Mouse (Mus musculus) midbrain, embryonic 12.5 days (tissue): ENCODE measurements around the gene Tmem9b. TPM values are rescaled to one million over a fixed set of nuclear protein-coding genes. Genes with fewer than 3 reads are reported as not detected.
A peak's percentile ranks its signal among the peaks of the same experiment; 100 is the strongest.

ENCODE experiments used
- ATAC-seq: fragments of 200-750 bp; cut with Nextera tagmentation; 2 replicates; pipeline ENCODE4 v1.8.0; 2017; ENCODE audit warnings: low read depth, moderate TSS enrichment, moderate library complexity; ENCODE audit not compliant: low FRiP score
- H3K27ac ChIP-seq: fragments of 300-500 bp; sonication (generic); replicated peaks from 2 replicates; pipeline ENCODE4 v1.5.1; 2016; ENCODE audit warnings: mild to moderate bottlenecking
- H3K27me3 ChIP-seq: fragments of 300-500 bp; sonication (generic); 2 replicates; pipeline ENCODE4 v1.6.1; 2016; ENCODE audit warnings: mild to moderate bottlenecking
- H3K36me3 ChIP-seq: fragments of 300-500 bp; sonication (generic); 2 replicates; pipeline ENCODE4 v1.6.1; 2016
- H3K4me1 ChIP-seq: fragments of 300-500 bp; sonication (generic); 2 replicates; pipeline ENCODE4 v1.6.1; 2016
- H3K4me2 ChIP-seq: fragments of 300-500 bp; sonication (generic); replicated peaks from 2 replicates; pipeline ENCODE4 v1.6.1; 2016; ENCODE audit warnings: mild to moderate bottlenecking, moderate library complexity
- H3K4me3 ChIP-seq: fragments of 300-500 bp; sonication (generic); 2 replicates; pipeline ENCODE4 v1.5.1; 2016; ENCODE audit warnings: mild to moderate bottlenecking
- H3K9ac ChIP-seq: fragments of 300-500 bp; sonication (generic); replicated peaks from 2 replicates; pipeline ENCODE4 v1.6.1; 2016; ENCODE audit warnings: mild to moderate bottlenecking, moderate library complexity
- H3K9me3 ChIP-seq: fragments of 300-500 bp; sonication (generic); 2 replicates; pipeline ENCODE4 v1.6.1; 2016; ENCODE audit warnings: mild to moderate bottlenecking
- WGBS: fragments of 180-500 bp; shearing (Covaris S2); methylation state at CpG from one replicate; pipeline ENCODE4 v1.1.7; 2016; 5-methylcytosine and 5-hydroxymethylcytosine counted together
- polyA plus RNA-seq: library from polyadenylated mRNA; unstranded; fragments of >200 nt; fragmentation: Nextera tagmentation; extraction: Ambion mirVana; gene quantifications from 2 replicates; pipeline ENCODE4 v1.2.1, GENCODE M21; 2016

Gene Tmem9b
- polyA plus RNA-seq, 1 experiment from 2014 or later: 64.5 TPM

DNA sequence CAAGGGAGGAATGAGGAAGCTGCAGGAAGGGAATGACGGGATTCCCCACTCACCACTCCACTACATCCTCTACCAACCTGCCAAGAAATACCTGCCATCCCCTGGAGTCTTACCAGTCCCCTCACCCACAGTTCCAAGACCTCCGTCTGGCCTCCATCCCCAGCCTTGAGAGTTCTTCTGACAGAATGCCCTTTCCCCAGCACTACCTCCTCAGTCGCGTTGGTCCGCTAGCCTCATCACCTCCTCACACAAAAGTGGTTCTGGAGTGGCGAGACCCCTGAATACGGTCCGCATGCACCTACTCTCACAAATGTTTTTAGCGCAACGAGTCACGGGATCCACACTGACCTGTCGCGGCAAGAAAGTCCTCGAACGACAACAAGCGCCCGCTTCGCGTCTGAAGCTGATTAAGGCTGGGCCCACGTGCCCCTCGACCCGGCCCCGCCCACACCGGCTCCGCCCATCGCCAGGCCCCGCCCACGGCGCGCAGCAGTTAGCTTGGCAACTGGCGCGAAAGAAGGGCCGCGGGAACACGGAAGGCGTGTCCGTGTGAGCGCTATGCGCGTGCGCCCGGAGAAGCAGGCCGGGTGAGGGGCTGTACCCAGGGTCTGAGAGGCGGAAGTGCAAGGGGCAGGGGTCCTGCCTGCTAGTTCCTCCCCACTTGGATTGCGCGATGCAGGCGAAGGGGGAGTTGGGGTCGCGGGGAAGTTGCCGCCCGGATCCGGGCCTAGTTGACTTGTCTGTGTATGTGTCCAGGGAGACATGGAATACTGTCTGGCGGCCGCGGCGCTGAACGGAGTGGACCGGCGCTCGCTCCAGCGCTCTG is 49.3 kb downstream of the Tmem9b start, which contains the start of the genes St5 and Akip1:
Gene St5 (minus strand): TSS at position 416 of the 826 bp plus-strand sequence.
Gene Akip1 (plus strand): TSS at position 501 of the 826 bp plus-strand sequence.
- H3K27ac ChIP-seq: peak within 1 kb of the TSS; percentile 44
- H3K9me3 ChIP-seq: no peaks in the 10 kb centered on the region
- peak; percentile 99 for ATAC-seq

DNA sequence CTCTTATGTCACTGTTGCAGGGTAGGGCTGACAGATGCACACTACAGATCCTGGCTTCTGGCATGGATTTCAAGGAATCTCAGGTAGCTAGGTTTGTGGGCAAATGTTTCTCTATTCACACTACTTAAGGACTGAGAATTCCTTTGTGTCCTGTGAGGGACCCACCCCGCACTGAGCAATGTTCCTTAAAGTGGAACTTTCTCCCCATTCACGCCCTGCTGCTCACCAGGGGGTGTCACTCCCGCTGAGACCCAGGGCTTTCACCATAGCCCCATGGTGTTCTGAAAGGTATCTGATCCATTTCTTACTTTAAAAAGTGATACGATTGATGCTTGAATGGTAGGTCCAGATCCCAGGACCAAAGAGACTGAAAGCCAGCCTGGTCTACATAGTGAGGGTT is 50.0 kb downstream of the Tmem9b start:
- no peak for ATAC-seq
- Histone ChIP-seq H3K9ac (peak overlapping the region; percentile 61; the same call in 1 of the 2 replicates), H3K4me1 (0 out of 2 replicates have a peak, but pooled peaks cover 4% of the 10 kb centered on the region), H3K36me3 (0 out of 2 replicates have a peak, but pooled peaks cover 3% of the 10 kb centered on the region), H3K4me3 (0 out of 2 replicates have a peak overlapping the region, but pooled peaks have one; percentile 63), H3K27ac (no peak overlapping the region), H3K9me3 (no peaks in the 10 kb centered on the region), H3K27me3 (peaks cover 8% of the 10 kb centered on the region), H3K4me2 (peak overlapping the region; percentile 64; the same call in 1 of the 2 replicates)
- WGBS: 31% methylated on average over 4 of the region's 4 CpGs

More for the DNA sequence above, 49.3 kb downstream of the Tmem9b start, which contains the start of the genes St5 and Akip1:
- peaks cover 5% of the 10 kb centered on the region; the same call in 1 of the 2 replicates for H3K36me3 ChIP-seq
- H3K4me3 ChIP-seq: peak within 1 kb of the TSS; percentile 63
- H3K4me2 ChIP-seq: peak within 1 kb of the TSS; percentile 64
- 0 out of 2 replicates have a peak, but pooled peaks cover 4% of the 10 kb centered on the region for H3K4me1 ChIP-seq
- peak within 1 kb of the TSS; percentile 61 for H3K9ac ChIP-seq
- H3K27me3 ChIP-seq: peaks cover 8% of the 10 kb centered on the region
- 1% methylated on average over 61 of the region's 61 CpGs for WGBS

DNA sequence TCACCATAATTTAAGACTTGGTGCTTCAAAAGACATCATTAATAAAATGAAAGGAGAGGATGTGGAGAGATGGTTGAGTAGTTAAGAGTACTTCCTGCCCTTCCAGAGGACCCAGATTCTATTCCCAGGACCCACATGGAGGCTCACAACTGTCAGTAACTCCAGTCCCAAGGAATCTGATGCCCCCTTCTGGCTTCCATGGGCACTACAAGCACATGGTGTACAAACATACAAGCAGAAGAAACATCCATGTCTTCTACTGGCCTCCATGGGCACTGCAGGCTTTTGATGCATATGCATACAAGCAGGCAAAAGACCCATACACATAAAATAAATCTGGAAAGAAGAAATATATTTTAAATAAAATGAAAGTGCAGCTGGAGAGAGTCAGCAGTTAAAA is 52.5 kb downstream of the Tmem9b start:
- Histone ChIP-seq H3K9me3 (no peaks in the 10 kb centered on the region), H3K36me3 (no peaks in the 10 kb centered on the region), H3K27ac (no peak overlapping the region), H3K4me1 (0 out of 2 replicates have a peak, but pooled peaks cover 4% of the 10 kb centered on the region), H3K4me2 (no peak overlapping the region), H3K27me3 (peaks cover 8% of the 10 kb centered on the region), H3K9ac (no peak overlapping the region), H3K4me3 (no peak overlapping the region)
- ATAC-seq: no peak

DNA sequence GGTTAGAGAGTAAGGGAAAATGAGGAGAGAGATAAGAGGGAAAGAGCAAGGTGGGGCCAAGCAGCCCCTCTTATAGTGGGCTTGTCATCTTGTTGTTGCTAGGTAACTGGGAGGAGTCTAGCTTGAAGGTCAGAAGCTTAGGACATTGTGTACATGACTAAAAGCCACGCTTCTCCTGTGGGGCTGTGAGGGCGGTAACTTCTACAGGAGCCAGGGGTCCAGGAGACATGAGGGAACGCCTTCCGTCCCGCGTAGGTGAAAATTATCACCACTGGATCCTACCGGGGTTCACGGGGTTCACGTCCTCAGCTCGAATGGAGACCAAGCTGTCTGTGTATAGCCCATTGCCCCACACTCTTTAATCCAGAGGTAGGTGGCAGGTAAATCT is 57.3 kb downstream of the Tmem9b start:
- no peak for ATAC-seq

DNA sequence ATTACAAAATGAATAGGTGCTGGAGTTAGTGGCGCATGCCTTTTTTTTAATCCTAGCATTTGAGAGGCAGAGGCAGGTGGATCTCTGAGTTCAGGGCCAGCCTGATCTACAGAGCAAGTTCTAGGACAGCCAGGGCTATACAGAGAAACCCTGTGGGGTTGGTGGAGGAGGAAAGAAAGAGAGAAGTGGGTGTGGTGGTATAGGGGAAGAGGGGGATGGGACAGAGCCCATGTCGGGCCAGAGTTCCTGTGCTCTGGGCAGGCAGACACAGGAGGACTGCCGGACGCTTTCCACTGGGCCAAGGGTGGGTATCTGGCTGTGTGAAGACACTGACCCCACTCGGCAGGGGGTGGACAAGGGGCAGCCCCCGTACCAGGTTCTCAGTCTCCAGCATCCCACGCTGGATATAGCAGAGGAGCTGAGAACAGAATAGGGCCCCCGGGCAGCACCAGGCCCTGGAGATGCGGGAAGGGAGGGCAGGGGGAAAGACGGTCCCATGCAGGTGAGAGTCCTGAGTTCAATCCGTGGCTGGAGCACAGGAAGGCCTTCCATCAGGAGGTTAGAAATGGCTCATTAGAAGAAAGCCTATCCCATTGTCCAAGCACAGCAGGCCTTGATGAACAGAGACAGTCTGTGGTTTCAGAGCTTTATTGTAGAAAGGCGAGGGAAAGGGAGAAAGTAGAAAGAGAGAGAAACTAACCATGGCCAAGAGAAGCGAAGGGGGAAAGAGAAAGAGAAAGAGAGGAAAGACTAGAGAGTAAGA is 57.9 kb downstream of the Tmem9b start:
- Histone ChIP-seq H3K9me3 (no peaks in the 10 kb centered on the region), H3K27ac (no peak overlapping the region), H3K4me3 (no peak overlapping the region), H3K9ac (no peak overlapping the region), H3K4me1 (no peaks in the 10 kb centered on the region), H3K27me3 (no peaks in the 10 kb centered on the region), H3K4me2 (no peak overlapping the region), H3K36me3 (no peaks in the 10 kb centered on the region)
- WGBS: 82% methylated on average over 13 of the region's 13 CpGs
- no peak for ATAC-seq

More for the DNA sequence above, 57.3 kb downstream of the Tmem9b start:
- Histone ChIP-seq H3K9ac (no peak overlapping the region), H3K27me3 (no peaks in the 10 kb centered on the region), H3K9me3 (no peaks in the 10 kb centered on the region), H3K27ac (no peak overlapping the region), H3K36me3 (no peaks in the 10 kb centered on the region), H3K4me2 (no peak overlapping the region), H3K4me1 (no peaks in the 10 kb centered on the region), H3K4me3 (no peak overlapping the region)
- WGBS: 88% methylated on average over 10 of the region's 10 CpGs

DNA sequence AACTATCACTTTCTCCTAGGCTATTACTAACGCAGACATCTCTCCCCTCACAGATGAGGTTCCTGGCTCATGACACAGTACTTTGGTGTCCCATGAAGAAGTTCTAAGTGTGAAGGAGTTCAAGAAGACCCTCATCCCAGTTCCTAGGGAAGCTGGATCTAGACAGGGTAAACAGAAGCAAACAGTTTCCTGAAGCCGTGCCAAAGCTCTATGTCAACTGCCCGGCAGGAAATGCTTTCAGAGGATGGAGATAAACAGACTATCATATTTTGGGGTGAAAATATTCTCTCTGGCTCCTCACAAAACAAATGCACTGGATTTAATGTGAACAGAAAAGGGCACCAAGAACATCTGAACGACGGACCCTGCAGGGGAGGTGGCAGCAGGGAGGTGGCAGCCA is 61.7 kb downstream of the Tmem9b start:
- H3K36me3 ChIP-seq: no peaks in the 10 kb centered on the region
- no peaks in the 10 kb centered on the region for H3K27me3 ChIP-seq
- peaks cover 5% of the 10 kb centered on the region; the same call in 1 of the 2 replicates for H3K4me1 ChIP-seq
- H3K4me2 ChIP-seq: no peak overlapping the region
- ATAC-seq: no peak
- no peak overlapping the region for H3K9ac ChIP-seq
- H3K27ac ChIP-seq: no peak overlapping the region
- no peak overlapping the region for H3K4me3 ChIP-seq
- H3K9me3 ChIP-seq: no peaks in the 10 kb centered on the region
- 90% methylated on average over 5 of the region's 5 CpGs for WGBS

DNA sequence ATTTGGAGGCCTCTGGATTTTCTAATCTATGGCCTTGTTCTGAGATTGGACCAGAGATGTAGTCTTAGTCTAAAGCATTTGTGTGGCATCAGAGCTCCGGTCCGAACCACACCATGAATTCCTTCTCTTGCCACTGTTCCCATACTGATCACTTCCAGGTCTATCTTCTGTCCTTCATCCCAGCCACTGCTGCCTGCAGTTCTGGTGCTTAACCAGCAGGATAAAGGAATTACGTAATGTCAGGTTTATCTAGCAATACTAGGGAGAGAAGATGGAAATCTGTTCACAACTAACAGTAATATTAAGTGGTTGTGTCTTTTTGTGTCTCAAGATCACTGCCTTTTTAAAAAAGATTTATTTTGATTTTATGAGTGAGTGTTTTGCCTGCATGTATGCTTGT is 62.6 kb downstream of the Tmem9b start:
- H3K4me3 ChIP-seq: no peak overlapping the region
- H3K36me3 ChIP-seq: no peaks in the 10 kb centered on the region
- WGBS: 82% methylated on average over 3 of the region's 3 CpGs

DNA sequence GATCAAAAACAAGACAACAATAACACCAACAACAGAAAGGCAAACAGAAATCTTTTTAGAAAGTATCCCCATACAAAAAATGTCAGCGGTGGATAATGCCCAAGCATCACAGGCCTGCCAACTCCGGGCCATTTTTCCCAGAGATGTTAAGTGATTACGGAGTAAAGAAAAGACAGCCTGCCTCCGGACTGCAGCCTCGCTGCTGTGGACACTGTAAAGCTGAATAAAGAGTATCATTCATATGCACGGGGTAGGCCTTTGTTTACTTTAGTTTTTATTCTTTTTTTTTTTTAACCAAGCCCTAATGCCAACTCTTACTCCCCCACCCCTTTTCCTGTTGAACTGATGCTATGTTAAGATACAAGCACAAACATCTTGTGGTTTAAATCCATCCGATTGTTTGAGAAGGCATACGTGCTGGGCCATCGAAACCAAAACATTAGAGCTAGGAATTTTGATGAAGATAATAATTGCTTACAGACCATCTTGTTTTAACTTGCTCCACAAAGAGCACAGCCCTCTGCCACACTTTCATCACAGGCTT is 66.0 kb downstream of the Tmem9b start:
- no peak for ATAC-seq
- Histone ChIP-seq H3K36me3 (no peaks in the 10 kb centered on the region), H3K4me2 (no peak overlapping the region), H3K27ac (no peak overlapping the region), H3K4me3 (no peak overlapping the region), H3K27me3 (no peaks in the 10 kb centered on the region), H3K9ac (no peak overlapping the region), H3K9me3 (no peaks in the 10 kb centered on the region), H3K4me1 (peaks cover 5% of the 10 kb centered on the region; the same call in 1 of the 2 replicates)
- WGBS: 37% methylated on average over 9 of the region's 9 CpGs

More for the DNA sequence above, 62.6 kb downstream of the Tmem9b start:
- peaks cover 5% of the 10 kb centered on the region; the same call in 1 of the 2 replicates for H3K4me1 ChIP-seq
- no peak overlapping the region for H3K9ac ChIP-seq
- H3K9me3 ChIP-seq: no peaks in the 10 kb centered on the region
- no peak for ATAC-seq
- no peak overlapping the region for H3K27ac ChIP-seq
- no peaks in the 10 kb centered on the region for H3K27me3 ChIP-seq
- H3K4me2 ChIP-seq: no peak overlapping the region

Other genes starting within 250 kb of the Tmem9b start
- gene Trim66, start 244.7 kb downstream of the Tmem9b start, polyA plus RNA-seq: 0.21 and 0.23 TPM in 2 replicates
- 93.5 and 93.7 TPM in 2 replicates for gene Rpl27a, start 233.7 kb downstream of the Tmem9b start, polyA plus RNA-seq
- 38.1 and 40.2 TPM in 2 replicates for gene St5, start 49.3 kb downstream of the Tmem9b start, polyA plus RNA-seq
- 19.1 and 19.5 TPM in 2 replicates for gene Akip1, start 49.2 kb downstream of the Tmem9b start, polyA plus RNA-seq
- not detected in 2 replicates for gene BC051019, start 29.0 kb downstream of the Tmem9b start, polyA plus RNA-seq
- not detected in 2 replicates for gene Ascl3, start 21.1 kb downstream of the Tmem9b start, polyA plus RNA-seq
- gene Nrip3, start 29.1 kb upstream of the Tmem9b start, polyA plus RNA-seq: 1.8 and 1.9 TPM in 2 replicates
- 1.7 and 4.7 TPM in 2 replicates for gene Scube2, start 112.8 kb upstream of the Tmem9b start, polyA plus RNA-seq
- gene Dennd5a, start 207.6 kb upstream of the Tmem9b start, polyA plus RNA-seq: 51.8 and 53.1 TPM in 2 replicates
- gene Tmem41b, start 234.1 kb upstream of the Tmem9b start, polyA plus RNA-seq: 74.6 and 77.5 TPM in 2 replicates